Mouse (Mus musculus) G1E-ER4 (cell line): ENCODE results near the gene Ttc41. TPM values are rescaled to one million over a fixed set of nuclear protein-coding genes. Genes with fewer than 3 reads are reported as not detected.

Experiments
- GATA1 ChIP-seq: IDR thresholded peaks from one replicate; pipeline ENCODE4 v1.8.0; 2012; ENCODE audit warnings: low read length, inconsistent platforms
- polyA plus RNA-seq: library from polyadenylated mRNA; stranded (reverse); fragments of >175 nt; gene quantifications from 2 replicates; pipeline ENCODE4 v1.2.3, GENCODE M21; 2012

The Ttc41 gene
- polyA plus RNA-seq, 1 experiment = 0.06 TPM

- TF ChIP-seq GATA1 = no peak
Measured at GRCm38 (mm10) chr10:86796073-86796741, 90.6 kb downstream of the Ttc41 start.

GRCm38 (mm10) chr10:86807362-86807761, 101.8 kb downstream of the Ttc41 start:
- no peak for TF ChIP-seq GATA1

GRCm38 (mm10) chr10:86808013-86808758, 102.6 kb downstream of the Ttc41 start:
- no peak for TF ChIP-seq GATA1

GRCm38 (mm10) chr10:86810000-86810399, 104.4 kb downstream of the Ttc41 start:
- no peak for TF ChIP-seq GATA1

GRCm38 (mm10) chr10:86810612-86811011, 105.0 kb downstream of the Ttc41 start:
- TF ChIP-seq GATA1 = no peak

- TF ChIP-seq GATA1 = no peak
Measured at GRCm38 (mm10) chr10:86814292-86815131, 108.9 kb downstream of the Ttc41 start.

GRCm38 (mm10) chr10:86815133-86815532, 109.5 kb downstream of the Ttc41 start:
- TF ChIP-seq GATA1 = no peak

GRCm38 (mm10) chr10:86819649-86820165, 114.1 kb downstream of the Ttc41 start:
- TF ChIP-seq GATA1 = no peak

GRCm38 (mm10) chr10:86821014-86821413, 115.4 kb downstream of the Ttc41 start:
- no peak for TF ChIP-seq GATA1

GRCm38 (mm10) chr10:86824093-86824492, 118.5 kb downstream of the Ttc41 start:
- no peak for TF ChIP-seq GATA1

- no peak for TF ChIP-seq GATA1
Measured at GRCm38 (mm10) chr10:86824871-86825270, 119.3 kb downstream of the Ttc41 start.

- no peak for TF ChIP-seq GATA1
Measured at GRCm38 (mm10) chr10:86825871-86826522, 120.4 kb downstream of the Ttc41 start.

Other genes with a start within 250 kb of the Ttc41 start
- gene Syn3, start 206.9 kb upstream of the Ttc41 start, polyA plus RNA-seq = not detected in 2 replicates
- 19.7 and 25.5 TPM in 2 replicates for gene Hsp90b1, start 302 bp upstream of the Ttc41 start, polyA plus RNA-seq
- gene Gm49358, start 58.2 kb downstream of the Ttc41 start, polyA plus RNA-seq = not detected in 2 replicates
- gene Nt5dc3, start 73.2 kb downstream of the Ttc41 start, polyA plus RNA-seq = 2.9 and 6.7 TPM in 2 replicates